8 mouse cellular contexts compared by ENCODE assay signal in genomic region chr9:96844798-96845209, GRCm38 (mm10). TPM values are rescaled to one million over a fixed set of nuclear protein-coding genes. Genes with fewer than 3 reads are reported as not detected.
DNase-seq lines count a peak whose midpoint lies in the region; ATAC-seq lines count a peak whose summit lies in the region.

No protein-coding gene starts in this region.

- no peak overlapping the region for H3K4me3 ChIP-seq in heart, embryonic 12.5 days

- H3K4me2 ChIP-seq in heart, embryonic 12.5 days: no peak overlapping the region

- no peak overlapping the region for H3K9ac ChIP-seq in heart, embryonic 12.5 days

- DNase-seq in right cerebral cortex, adult 2 months (ENCODE audit: low spot score in 2 of 2): peak; percentile 56 to 62
- DNase-seq in right cerebral cortex, postnatal 4 days: no peak
- peak; percentile 56 to 69 for DNase-seq in cerebellum, postnatal 10 days
- DNase-seq in kidney, postnatal 25 days: peak; percentile 50 to 64
- peak; percentile 78 for DNase-seq in lung, postnatal 25 days (ENCODE audit: low spot score)
- DNase-seq in spleen, postnatal 14 days (ENCODE audit: low spot score in 2 of 2): no peak
- no peak for DNase-seq in thymus, postnatal 25 days

- 60% methylated on average over 3 of the region's 3 CpGs for WGBS in heart, embryonic 12.5 days

- no peaks in the 10 kb centered on the region for H3K27me3 ChIP-seq in heart, embryonic 12.5 days (replicated peaks)

- peak; percentile 65 for ATAC-seq in heart, embryonic 12.5 days (ENCODE audit: insufficient number of reproducible peaks, low FRiP score)

- peaks cover 16% of the 10 kb centered on the region for H3K4me1 ChIP-seq in heart, embryonic 12.5 days (replicated peaks)

- H3K9me3 ChIP-seq in heart, embryonic 12.5 days (replicated peaks): peaks cover 18% of the 10 kb centered on the region

- no peak overlapping the region for H3K27ac ChIP-seq in heart, embryonic 12.5 days (ENCODE audit: poor library complexity, severe bottlenecking)

- no peaks in the 10 kb centered on the region; the same call in 1 of the 2 replicates for H3K36me3 ChIP-seq in heart, embryonic 12.5 days

RNA-seq across cellular contexts. Expression of gene Pxylp1, which starts 47.7 kb away (rescaled TPM):
- polyA plus RNA-seq in heart, embryonic 12.5 days (2016; fragmentation: Nextera tagmentation; extraction: Ambion mirVana): 36.9 and 37.3 TPM in 2 replicates

Comparison
In these comparisons a context has a peak if more than half of its experiments do, and no peak if none do; other contexts are left out.
1. DNase-seq: peak in right cerebral cortex, adult 2 months (2 of 2), cerebellum, postnatal 10 days (2 of 2), kidney, postnatal 25 days (2 of 2) and lung, postnatal 25 days (single experiment); none in right cerebral cortex, postnatal 4 days (single experiment), spleen, postnatal 14 days (0 of 2) and thymus, postnatal 25 days (single experiment).